Mouse (Mus musculus): ENCODE data around the gene Pik3cg. TPM values are rescaled to one million over a fixed set of nuclear protein-coding genes. Genes with fewer than 3 reads are reported as not detected.
A peak's percentile ranks its signal among the peaks of the same experiment; 100 is the strongest.

Gene Pik3cg
- polyA plus RNA-seq, 1 experiment from 2014 or later: 3.3 TPM

- Histone ChIP-seq H3K4me2 (ENCODE audit: low read depth, low read length) (no peak overlapping the region), H3K36me3 (replicated peaks; ENCODE audit: insufficient read depth, low read length) (no peaks in the 10 kb centered on the region), H3K4me1 (ENCODE audit: insufficient read depth) (no peaks in the 10 kb centered on the region), H3K9me3 (ENCODE audit: low read length) (no peaks in the 10 kb centered on the region), H3K4me3 (ENCODE audit: low read depth, low read length) (no peak overlapping the region), H3K27ac (ENCODE audit: low read depth) (no peak overlapping the region), H3K9ac (replicated peaks) (no peak overlapping the region), H3K27me3 (ENCODE audit: insufficient read depth, low read length) (no peaks in the 10 kb centered on the region)
- DNase-seq (no peak), ATAC-seq (no peak)
- TF ChIP-seq CTCF (IDR thresholded peaks at IDR 0.05; ENCODE audit: low read depth) (no peak), EP300 (IDR thresholded peaks at IDR 0.05; ENCODE audit: low read depth) (no peak)
- WGBS (ENCODE audit: insufficient replicate concordance): 82% methylated on average over 1 of the region's 1 CpGs
These were observed 11.9 kb upstream of the Pik3cg start for GRCm38 (mm10) chr12:32220387-32220786.

DNA sequence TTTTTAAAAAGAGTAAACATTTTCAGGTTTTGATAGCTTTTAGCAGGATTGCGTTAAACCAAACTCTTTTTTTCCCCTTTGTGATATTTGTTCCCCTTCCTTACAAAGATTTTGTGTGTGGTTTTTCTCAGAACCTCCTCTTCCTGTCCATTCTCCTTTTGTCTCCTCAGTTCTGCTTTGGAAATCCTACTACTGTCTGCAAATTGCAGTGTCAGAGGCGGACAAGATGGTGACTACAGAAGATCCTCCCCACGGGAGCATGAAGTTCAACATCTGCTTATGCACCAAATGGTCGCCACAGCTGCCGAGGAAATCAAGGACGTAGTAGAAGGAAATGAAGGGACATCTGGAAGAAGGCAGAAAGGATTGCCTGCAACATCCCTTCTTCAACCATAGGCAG, 6.7 kb upstream of the Pik3cg start:
- 40% methylated on average over 6 of the region's 6 CpGs for WGBS (ENCODE audit: insufficient replicate concordance)
- ATAC-seq (no peak), DNase-seq (no peak)
- Histone ChIP-seq H3K27ac (ENCODE audit: low read depth) (no peak overlapping the region; the same call in 1 of the 2 replicates), H3K9ac (replicated peaks) (no peak overlapping the region), H3K9me3 (ENCODE audit: low read length) (no peaks in the 10 kb centered on the region), H3K4me1 (ENCODE audit: insufficient read depth) (peaks cover 3% of the 10 kb centered on the region; the same call in 1 of the 2 replicates), H3K4me3 (ENCODE audit: low read depth, low read length) (no peak overlapping the region), H3K4me2 (ENCODE audit: low read depth, low read length) (no peak overlapping the region), H3K36me3 (replicated peaks; ENCODE audit: insufficient read depth, low read length) (no peaks in the 10 kb centered on the region), H3K27me3 (ENCODE audit: insufficient read depth, low read length) (no peaks in the 10 kb centered on the region)
- TF ChIP-seq EP300 (IDR thresholded peaks at IDR 0.05; ENCODE audit: low read depth): no peak
- no peak for TF ChIP-seq CTCF (IDR thresholded peaks at IDR 0.05; ENCODE audit: low read depth)

- no peaks in the 10 kb centered on the region for H3K36me3 ChIP-seq (replicated peaks; ENCODE audit: insufficient read depth, low read length)
- DNase-seq: peak; percentile 29
- peaks cover 14% of the 10 kb centered on the region for H3K4me1 ChIP-seq (ENCODE audit: insufficient read depth)
- no peak for ATAC-seq
- no peaks in the 10 kb centered on the region for H3K9me3 ChIP-seq (ENCODE audit: low read length)
- no peak overlapping the region for H3K4me2 ChIP-seq (ENCODE audit: low read depth, low read length)
- no peaks in the 10 kb centered on the region for H3K27me3 ChIP-seq (ENCODE audit: insufficient read depth, low read length)
- no peak overlapping the region for H3K27ac ChIP-seq (ENCODE audit: low read depth)
- H3K4me3 ChIP-seq (ENCODE audit: low read depth, low read length): no peak overlapping the region
- TF ChIP-seq CTCF (IDR thresholded peaks at IDR 0.05; ENCODE audit: low read depth) (no peak), EP300 (IDR thresholded peaks at IDR 0.05; ENCODE audit: low read depth) (no peak)
- H3K9ac ChIP-seq (replicated peaks): no peak overlapping the region
- 40% methylated on average over 5 of the region's 5 CpGs for WGBS (ENCODE audit: insufficient replicate concordance)
These were observed 4.2 kb upstream of the Pik3cg start for GRCm38 (mm10) chr12:32212702-32213101.

- H3K27ac ChIP-seq (ENCODE audit: low read depth): no peak overlapping the region
- ATAC-seq (no peak), DNase-seq (no peak)
- H3K9me3 ChIP-seq (ENCODE audit: low read length): no peaks in the 10 kb centered on the region
- WGBS (ENCODE audit: insufficient replicate concordance): 74% methylated on average over 5 of the region's 5 CpGs
- no peaks in the 10 kb centered on the region for H3K36me3 ChIP-seq (replicated peaks; ENCODE audit: insufficient read depth, low read length)
- no peak overlapping the region for H3K4me2 ChIP-seq (ENCODE audit: low read depth, low read length)
- peaks cover 14% of the 10 kb centered on the region for H3K4me1 ChIP-seq (ENCODE audit: insufficient read depth)
- no peak overlapping the region for H3K9ac ChIP-seq (replicated peaks)
- H3K4me3 ChIP-seq (ENCODE audit: low read depth, low read length): no peak overlapping the region
- TF ChIP-seq EP300 (IDR thresholded peaks at IDR 0.05; ENCODE audit: low read depth): no peak
- no peak for TF ChIP-seq CTCF (IDR thresholded peaks at IDR 0.05; ENCODE audit: low read depth)
- H3K27me3 ChIP-seq (ENCODE audit: insufficient read depth, low read length): no peaks in the 10 kb centered on the region
These were observed 3.7 kb upstream of the Pik3cg start for GRCm38 (mm10) chr12:32212156-32212555.

DNA sequence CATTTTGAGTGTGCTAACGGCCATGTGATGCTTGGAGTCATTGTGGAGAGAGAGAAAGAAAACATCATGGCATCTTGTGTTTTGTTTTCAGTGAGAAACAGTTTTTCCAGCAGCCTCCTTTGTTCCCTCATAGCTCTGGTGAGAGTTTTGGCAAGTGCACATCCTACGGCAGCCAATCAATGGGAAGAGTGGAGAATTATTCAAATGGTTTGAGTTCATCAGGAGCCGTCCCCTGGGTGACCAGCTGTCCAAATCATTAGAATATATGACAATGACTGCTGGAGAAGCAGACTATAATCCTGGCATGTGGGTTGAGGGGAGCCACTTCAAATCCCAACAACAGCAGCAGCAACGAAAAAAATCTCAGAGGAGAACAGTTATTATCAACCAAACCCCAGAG, 2.8 kb upstream of the Pik3cg start:
- WGBS (ENCODE audit: insufficient replicate concordance): 81% methylated on average over 4 of the region's 4 CpGs
- no peaks in the 10 kb centered on the region for H3K36me3 ChIP-seq (replicated peaks; ENCODE audit: insufficient read depth, low read length)
- H3K27me3 ChIP-seq (ENCODE audit: insufficient read depth, low read length): no peaks in the 10 kb centered on the region
- H3K4me3 ChIP-seq (ENCODE audit: low read depth, low read length): no peak overlapping the region
- H3K9me3 ChIP-seq (ENCODE audit: low read length): no peaks in the 10 kb centered on the region
- H3K4me2 ChIP-seq (ENCODE audit: low read depth, low read length): no peak overlapping the region
- H3K4me1 ChIP-seq (ENCODE audit: insufficient read depth): peaks cover 16% of the 10 kb centered on the region
- H3K27ac ChIP-seq (ENCODE audit: low read depth): no peak overlapping the region
- no peak for TF ChIP-seq CTCF (IDR thresholded peaks at IDR 0.05; ENCODE audit: low read depth)
- TF ChIP-seq EP300 (IDR thresholded peaks at IDR 0.05; ENCODE audit: low read depth): no peak
- no peak overlapping the region for H3K9ac ChIP-seq (replicated peaks)
- no peak for ATAC-seq
- no peak for DNase-seq

DNA sequence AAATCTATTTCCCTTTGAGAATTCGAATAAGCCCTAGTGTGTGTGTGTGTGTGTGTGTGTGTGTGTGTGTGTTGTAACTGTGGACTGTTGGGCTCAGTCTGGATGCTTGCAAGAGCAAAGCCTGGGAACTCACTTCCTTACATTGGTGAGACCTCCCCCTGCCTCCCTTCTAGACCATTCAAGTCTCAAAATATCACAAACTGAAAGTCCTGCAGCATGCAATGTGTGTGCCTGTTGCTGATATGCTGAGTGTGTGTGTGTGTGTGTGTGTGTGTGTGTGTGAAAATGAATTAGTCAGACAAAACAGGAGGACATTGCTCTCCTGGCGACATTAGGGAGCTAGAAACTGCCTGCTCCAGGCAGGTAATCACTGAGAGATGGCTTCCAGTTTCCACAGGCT, 492 bp upstream of the Pik3cg start:
- no peaks in the 10 kb centered on the region for H3K9me3 ChIP-seq (ENCODE audit: low read length)
- H3K4me3 ChIP-seq (ENCODE audit: low read depth, low read length): peak overlapping the region; percentile 58
- peak overlapping the region; percentile 81 for H3K27ac ChIP-seq (ENCODE audit: low read depth)
- ATAC-seq: peak; percentile 70
- peak overlapping the region; percentile 68; the same call in 1 of the 2 replicates for H3K9ac ChIP-seq (replicated peaks)
- peak overlapping the region; percentile 69 for H3K4me2 ChIP-seq (ENCODE audit: low read depth, low read length)
- peaks cover 16% of the 10 kb centered on the region for H3K4me1 ChIP-seq (ENCODE audit: insufficient read depth)
- WGBS (ENCODE audit: insufficient replicate concordance): 12% methylated on average over 2 of the region's 2 CpGs
- TF ChIP-seq EP300 (IDR thresholded peaks at IDR 0.05; ENCODE audit: low read depth) (no peak), CTCF (IDR thresholded peaks at IDR 0.05; ENCODE audit: low read depth) (no peak)
- DNase-seq: peak; percentile 37
- H3K36me3 ChIP-seq (replicated peaks; ENCODE audit: insufficient read depth, low read length): peaks cover 11% of the 10 kb centered on the region
- H3K27me3 ChIP-seq (ENCODE audit: insufficient read depth, low read length): no peaks in the 10 kb centered on the region

DNA sequence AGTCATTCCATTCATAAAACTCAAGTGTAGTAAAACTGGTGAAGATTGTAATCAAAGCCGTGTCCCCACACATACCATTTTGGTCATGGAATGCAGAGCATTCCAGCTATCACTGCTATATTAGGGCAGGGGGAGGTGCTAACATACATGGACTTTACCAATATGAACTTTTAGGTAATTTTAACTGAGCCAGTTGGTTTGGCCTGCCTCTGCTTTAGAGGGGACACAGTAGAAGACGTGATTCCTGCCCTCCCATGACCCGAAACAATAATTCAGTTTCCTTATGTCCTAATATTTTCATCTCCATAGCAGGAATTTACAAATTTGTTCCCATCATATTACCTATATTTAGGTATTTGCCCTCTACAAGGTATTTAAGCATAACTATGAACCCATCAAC, 1.3 kb downstream of the Pik3cg start:
- Histone ChIP-seq H3K27ac (ENCODE audit: low read depth) (no peak overlapping the region), H3K27me3 (ENCODE audit: insufficient read depth, low read length) (no peaks in the 10 kb centered on the region), H3K4me1 (ENCODE audit: insufficient read depth) (peaks cover 14% of the 10 kb centered on the region), H3K9me3 (ENCODE audit: low read length) (no peaks in the 10 kb centered on the region), H3K36me3 (replicated peaks; ENCODE audit: insufficient read depth, low read length) (peaks cover 13% of the 10 kb centered on the region), H3K4me2 (ENCODE audit: low read depth, low read length) (peak overlapping the region; percentile 64), H3K9ac (replicated peaks) (no peak overlapping the region), H3K4me3 (ENCODE audit: low read depth, low read length) (peak overlapping the region; percentile 39)
- ATAC-seq: no peak
- DNase-seq: no peak
- no peak for TF ChIP-seq EP300 (IDR thresholded peaks at IDR 0.05; ENCODE audit: low read depth)
- TF ChIP-seq CTCF (IDR thresholded peaks at IDR 0.05; ENCODE audit: low read depth): no peak
- 50% methylated on average over 3 of the region's 3 CpGs for WGBS (ENCODE audit: insufficient replicate concordance)
